Mouse (Mus musculus): ENCODE data around the gene Erc1. TPM values are rescaled to one million over a fixed set of nuclear protein-coding genes. Genes with fewer than 3 reads are reported as not detected.

Gene Erc1
- polyA plus RNA-seq, 2 experiments, result 1.8 to 3.6 TPM

GRCm38 (mm10) chr6:119848696-119849347, 855 bp upstream of the Erc1 start:
- Histone ChIP-seq H3K4me2 (ENCODE audit: low read depth) (peak overlapping the region; percentile 99), H3K27ac (peak overlapping the region; percentile 77; the same call in 1 of the 2 replicates), H3K9me3 (ENCODE audit: control insufficient read depth, low read length) (no peaks in the 10 kb centered on the region), H3K9ac (replicated peaks) (peak overlapping the region; percentile 94), H3K36me3 (replicated peaks; ENCODE audit: control insufficient read depth, insufficient read depth, low read depth) (no peaks in the 10 kb centered on the region), H3K4me3 (ENCODE audit: insufficient read depth in 1 of 2, low read depth in 2 of 2, low read length in 2 of 2) (peak overlapping the region; percentile 93 to 98), H3K27me3 (ENCODE audit: control insufficient read depth, insufficient read depth, low read length) (no peaks in the 10 kb centered on the region), H3K4me1 (replicated peaks; ENCODE audit: control insufficient read depth in 2 of 2, insufficient read depth in 2 of 2, low read length in 1 of 2) (peaks cover 12 to 13% of the 10 kb centered on the region in 2 experiments)
- no peak for TF ChIP-seq EP300 (IDR thresholded peaks at IDR 0.05; ENCODE audit: low read depth)
- TF ChIP-seq CTCF (IDR thresholded peaks at IDR 0.05; ENCODE audit: low read depth), result no peak
- WGBS (ENCODE audit: insufficient replicate concordance), result 19% methylated on average over 13 of the region's 13 CpGs
- DNase-seq (ENCODE audit: low read depth in 3 of 3, low spot score in 3 of 3) (no peak), ATAC-seq (ENCODE audit: insufficient read depth) (no peak)

GRCm38 (mm10) chr6:119847518-119848033, 391 bp downstream of the Erc1 start:
- H3K9ac ChIP-seq (replicated peaks), result peak overlapping the region; percentile 94
- peak overlapping the region; percentile 93 to 98 for H3K4me3 ChIP-seq (ENCODE audit: insufficient read depth in 1 of 2, low read depth in 2 of 2, low read length in 2 of 2)
- H3K27me3 ChIP-seq (ENCODE audit: control insufficient read depth, insufficient read depth, low read length), result no peaks in the 10 kb centered on the region
- peak overlapping the region; percentile 99 for H3K4me2 ChIP-seq (ENCODE audit: low read depth)
- H3K36me3 ChIP-seq (replicated peaks; ENCODE audit: control insufficient read depth, insufficient read depth, low read depth), result no peaks in the 10 kb centered on the region
- under 1% methylated on average over 38 of the region's 40 CpGs for WGBS (ENCODE audit: insufficient replicate concordance)
- TF ChIP-seq EP300 (IDR thresholded peaks at IDR 0.05; ENCODE audit: low read depth) (no peak), CTCF (IDR thresholded peaks at IDR 0.05; ENCODE audit: low read depth) (no peak)
- H3K27ac ChIP-seq, result peak overlapping the region; percentile 77
- ATAC-seq (ENCODE audit: insufficient read depth), result peak; percentile 18
- DNase-seq (ENCODE audit: low read depth in 3 of 3, low spot score in 3 of 3), result no peak
- H3K4me1 ChIP-seq (replicated peaks; ENCODE audit: control insufficient read depth in 2 of 2, insufficient read depth in 2 of 2, low read length in 1 of 2), result peaks cover 12 to 13% of the 10 kb centered on the region in 2 experiments
- H3K9me3 ChIP-seq (ENCODE audit: control insufficient read depth, low read length), result no peaks in the 10 kb centered on the region

GRCm38 (mm10) chr6:119846751-119847517, 1.0 kb downstream of the Erc1 start:
- H3K36me3 ChIP-seq (replicated peaks; ENCODE audit: control insufficient read depth, insufficient read depth, low read depth), result no peaks in the 10 kb centered on the region
- DNase-seq (ENCODE audit: low read depth in 3 of 3, low spot score in 3 of 3) (peak in 1 of 3 experiments; percentile 6), ATAC-seq (ENCODE audit: insufficient read depth) (no peak)
- peak overlapping the region; percentile 99 for H3K4me2 ChIP-seq (ENCODE audit: low read depth)
- H3K27me3 ChIP-seq (ENCODE audit: control insufficient read depth, insufficient read depth, low read length), result no peaks in the 10 kb centered on the region
- TF ChIP-seq EP300 (IDR thresholded peaks at IDR 0.05; ENCODE audit: low read depth) (no peak), CTCF (IDR thresholded peaks at IDR 0.05; ENCODE audit: low read depth) (no peak)
- H3K4me3 ChIP-seq (ENCODE audit: insufficient read depth in 1 of 2, low read depth in 2 of 2, low read length in 2 of 2), result peak overlapping the region; percentile 93 to 98
- H3K9me3 ChIP-seq (ENCODE audit: control insufficient read depth, low read length), result no peaks in the 10 kb centered on the region
- peak overlapping the region; percentile 94 for H3K9ac ChIP-seq (replicated peaks)
- H3K27ac ChIP-seq, result no peak overlapping the region
- H3K4me1 ChIP-seq (replicated peaks; ENCODE audit: control insufficient read depth in 2 of 2, insufficient read depth in 2 of 2, low read length in 1 of 2), result peaks cover 12 to 13% of the 10 kb centered on the region in 2 experiments
- 33% methylated on average over 11 of the region's 11 CpGs for WGBS (ENCODE audit: insufficient replicate concordance)

GRCm38 (mm10) chr6:119829951-119830350, 18.0 kb downstream of the Erc1 start:
- no peak for DNase-seq (ENCODE audit: low read depth in 3 of 3, low spot score in 3 of 3)
- TF ChIP-seq CTCF (IDR thresholded peaks at IDR 0.05; ENCODE audit: low read depth), result no peak
- TF ChIP-seq EP300 (IDR thresholded peaks at IDR 0.05; ENCODE audit: low read depth), result no peak
- Histone ChIP-seq H3K27ac (no peak overlapping the region), H3K4me2 (ENCODE audit: low read depth) (no peak overlapping the region), H3K4me3 (ENCODE audit: insufficient read depth in 1 of 2, low read depth in 2 of 2, low read length in 2 of 2) (no peak overlapping the region), H3K9ac (replicated peaks) (no peak overlapping the region), H3K36me3 (replicated peaks; ENCODE audit: control insufficient read depth, insufficient read depth, low read depth) (no peaks in the 10 kb centered on the region), H3K4me1 (replicated peaks; ENCODE audit: control insufficient read depth in 2 of 2, insufficient read depth in 2 of 2, low read length in 1 of 2) (no peaks in the 10 kb centered on the region), H3K9me3 (ENCODE audit: control insufficient read depth, low read length) (no peaks in the 10 kb centered on the region), H3K27me3 (ENCODE audit: control insufficient read depth, insufficient read depth, low read length) (no peaks in the 10 kb centered on the region)
- ATAC-seq (ENCODE audit: insufficient read depth), result no peak
- 62% methylated on average over 5 of the region's 5 CpGs for WGBS (ENCODE audit: insufficient replicate concordance)

- Histone ChIP-seq H3K36me3 (replicated peaks; ENCODE audit: control insufficient read depth, insufficient read depth, low read depth) (no peaks in the 10 kb centered on the region), H3K9me3 (ENCODE audit: control insufficient read depth, low read length) (no peaks in the 10 kb centered on the region), H3K9ac (replicated peaks) (no peak overlapping the region), H3K27ac (no peak overlapping the region), H3K4me1 (replicated peaks; ENCODE audit: control insufficient read depth in 2 of 2, insufficient read depth in 2 of 2, low read length in 1 of 2) (no peaks in the 10 kb centered on the region), H3K4me3 (ENCODE audit: insufficient read depth in 1 of 2, low read depth in 2 of 2, low read length in 2 of 2) (no peak overlapping the region), H3K27me3 (ENCODE audit: control insufficient read depth, insufficient read depth, low read length) (no peaks in the 10 kb centered on the region), H3K4me2 (ENCODE audit: low read depth) (no peak overlapping the region)
- ATAC-seq (ENCODE audit: insufficient read depth), result no peak
- WGBS (ENCODE audit: insufficient replicate concordance), result 72% methylated on average over 1 of the region's 1 CpGs
- no peak for DNase-seq (ENCODE audit: low read depth in 3 of 3, low spot score in 3 of 3)
- no peak for TF ChIP-seq CTCF (IDR thresholded peaks at IDR 0.05; ENCODE audit: low read depth)
- no peak for TF ChIP-seq EP300 (IDR thresholded peaks at IDR 0.05; ENCODE audit: low read depth)
Observed at GRCm38 (mm10) chr6:119828165-119828564, 19.8 kb downstream of the Erc1 start.

Data from liver, embryonic 14.5 days (tissue).